Mouse (Mus musculus) liver, embryonic 15.5 days (tissue): ENCODE measurements at regions not wholly inside any gene's neighbourhood (a gene's known extent, or its start where the extent isn't known, plus 50 kb on each side); places are given as distances from the start of the nearest gene placed in this dataset.

Experiments used
- ATAC-seq: fragments of 200-750 bp; cut with Nextera tagmentation; 2 replicates; pipeline ENCODE4 v1.8.0; 2017; ENCODE audit warnings: moderate number of reproducible peaks, mild to moderate bottlenecking, moderate library complexity; ENCODE audit not compliant: insufficient read depth
- H3K27ac ChIP-seq: fragments of 300-500 bp; sonication (generic); replicated peaks from 2 replicates; pipeline ENCODE4 v1.5.1; 2015; ENCODE audit warnings: mild to moderate bottlenecking, inconsistent platforms
- H3K27me3 ChIP-seq: fragments of 300-500 bp; sonication (generic); 2 replicates; pipeline ENCODE4 v1.6.1; 2015; ENCODE audit warnings: mild to moderate bottlenecking, inconsistent platforms
- H3K36me3 ChIP-seq: fragments of 300-500 bp; sonication (generic); replicated peaks from 2 replicates; pipeline ENCODE4 v1.6.1; 2015; ENCODE audit warnings: moderate library complexity, mild to moderate bottlenecking, inconsistent platforms
- H3K4me1 ChIP-seq: fragments of 300-500 bp; sonication (generic); replicated peaks from 2 replicates; pipeline ENCODE4 v1.6.1; 2015; ENCODE audit warnings: inconsistent platforms
- H3K4me2 ChIP-seq: fragments of 300-500 bp; sonication (generic); 2 replicates; pipeline ENCODE4 v1.6.1; 2015; ENCODE audit warnings: moderate library complexity, mild to moderate bottlenecking, inconsistent platforms
- H3K4me3 ChIP-seq: fragments of 300-500 bp; sonication (generic); replicated peaks from 2 replicates; pipeline ENCODE4 v1.5.1; 2015; ENCODE audit warnings: mild to moderate bottlenecking, inconsistent platforms
- H3K9ac ChIP-seq: fragments of 300-500 bp; sonication (generic); 2 replicates; pipeline ENCODE4 v1.6.1; 2015; ENCODE audit warnings: moderate library complexity, mild to moderate bottlenecking, inconsistent platforms
- H3K9me3 ChIP-seq: fragments of 300-500 bp; sonication (generic); replicated peaks from 2 replicates; pipeline ENCODE4 v1.6.1; 2016; ENCODE audit warnings: inconsistent platforms
- WGBS: fragments of 180-500 bp; shearing (Covaris S2); methylation state at CpG from one replicate; pipeline ENCODE4 v1.1.7; 2015; ENCODE audit warnings: mixed read lengths; ENCODE audit not compliant: insufficient replicate concordance; 5-methylcytosine and 5-hydroxymethylcytosine counted together

DNA sequence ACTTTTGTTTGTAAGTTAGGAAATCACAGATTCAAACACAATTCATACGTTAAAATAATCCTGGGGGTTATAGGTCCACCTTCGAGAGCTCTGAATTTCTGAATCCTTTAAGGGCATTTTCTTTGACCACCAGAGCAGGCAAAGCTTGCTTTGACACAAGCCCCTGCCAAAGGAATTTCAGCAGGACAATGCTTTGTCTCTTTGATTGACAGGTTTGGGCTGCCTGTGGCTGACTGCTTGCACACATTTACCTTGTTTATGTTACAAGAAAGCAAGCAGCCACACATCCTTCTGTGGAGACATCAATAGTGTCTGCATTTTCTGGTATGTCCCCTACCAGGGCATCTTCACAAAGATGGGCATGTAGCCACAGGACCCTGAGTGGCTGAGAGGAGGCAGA lies 228.5 kb downstream of the Dcdc2c start:
- Histone ChIP-seq H3K27ac (no peak overlapping the region), H3K4me2 (no peak overlapping the region), H3K4me1 (no peaks in the 10 kb centered on the region), H3K4me3 (no peak overlapping the region), H3K27me3 (no peaks in the 10 kb centered on the region), H3K36me3 (no peaks in the 10 kb centered on the region), H3K9me3 (no peaks in the 10 kb centered on the region), H3K9ac (no peak overlapping the region)
- no peak for ATAC-seq
- 44% methylated on average over 2 of the region's 2 CpGs for WGBS

DNA sequence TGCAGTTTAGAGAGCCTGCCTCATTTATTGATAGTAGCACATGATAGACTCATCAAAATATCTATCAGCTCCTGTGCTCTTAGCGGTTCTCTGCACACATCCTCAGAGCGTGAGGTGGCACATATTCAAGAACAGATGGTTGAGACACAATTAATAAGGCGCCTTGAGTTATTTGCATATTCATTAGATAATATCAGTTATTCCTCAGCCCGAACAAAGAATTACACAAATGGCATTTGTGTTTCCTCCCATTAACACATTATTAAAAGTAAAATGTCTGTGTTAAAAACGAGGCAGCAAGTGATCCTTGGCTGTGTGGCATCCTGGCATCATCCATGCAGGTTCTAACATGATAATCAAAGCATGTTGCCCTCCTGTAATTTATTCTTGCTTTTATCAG lies 243.0 kb downstream of the Dcdc2c start:
- no peaks in the 10 kb centered on the region for H3K27me3 ChIP-seq
- no peaks in the 10 kb centered on the region for H3K36me3 ChIP-seq
- no peak overlapping the region for H3K27ac ChIP-seq
- WGBS = 49% methylated on average over 5 of the region's 5 CpGs
- no peak overlapping the region for H3K4me2 ChIP-seq
- no peak overlapping the region for H3K9ac ChIP-seq
- no peak for ATAC-seq
- no peaks in the 10 kb centered on the region for H3K9me3 ChIP-seq
- no peak overlapping the region for H3K4me3 ChIP-seq
- no peaks in the 10 kb centered on the region for H3K4me1 ChIP-seq

DNA sequence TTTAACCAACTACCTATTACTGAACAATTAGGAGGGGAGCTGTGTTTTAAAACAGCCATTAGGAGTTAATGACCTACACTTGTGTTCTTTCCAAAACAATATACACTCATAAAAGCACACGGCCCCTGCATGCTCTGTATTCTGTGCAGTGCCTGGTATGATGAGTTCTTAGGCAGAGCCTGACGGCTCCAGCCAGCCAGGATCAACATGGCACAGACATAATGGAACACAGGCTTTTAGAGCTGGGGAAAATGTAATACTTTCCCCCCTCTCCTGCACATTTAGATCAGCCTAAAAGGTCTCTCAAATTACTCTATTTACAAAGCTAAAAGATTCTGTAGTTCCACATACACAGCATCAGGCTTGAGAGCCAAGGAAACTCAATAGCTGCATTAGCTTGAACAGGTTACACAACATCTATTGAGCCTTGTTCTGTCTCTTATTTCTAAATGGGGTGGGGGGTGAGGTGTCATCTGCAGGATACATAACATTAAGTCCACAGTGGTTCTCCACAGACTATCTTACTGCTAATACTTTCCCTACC lies 250.1 kb downstream of the Dcdc2c start:
- no peak overlapping the region for H3K9ac ChIP-seq
- 53% methylated on average over 2 of the region's 2 CpGs for WGBS
- no peaks in the 10 kb centered on the region for H3K36me3 ChIP-seq
- ATAC-seq = no peak
- H3K9me3 ChIP-seq = no peaks in the 10 kb centered on the region
- H3K4me1 ChIP-seq = no peaks in the 10 kb centered on the region
- H3K4me3 ChIP-seq = no peak overlapping the region
- no peaks in the 10 kb centered on the region for H3K27me3 ChIP-seq
- H3K4me2 ChIP-seq = no peak overlapping the region
- H3K27ac ChIP-seq = no peak overlapping the region

DNA sequence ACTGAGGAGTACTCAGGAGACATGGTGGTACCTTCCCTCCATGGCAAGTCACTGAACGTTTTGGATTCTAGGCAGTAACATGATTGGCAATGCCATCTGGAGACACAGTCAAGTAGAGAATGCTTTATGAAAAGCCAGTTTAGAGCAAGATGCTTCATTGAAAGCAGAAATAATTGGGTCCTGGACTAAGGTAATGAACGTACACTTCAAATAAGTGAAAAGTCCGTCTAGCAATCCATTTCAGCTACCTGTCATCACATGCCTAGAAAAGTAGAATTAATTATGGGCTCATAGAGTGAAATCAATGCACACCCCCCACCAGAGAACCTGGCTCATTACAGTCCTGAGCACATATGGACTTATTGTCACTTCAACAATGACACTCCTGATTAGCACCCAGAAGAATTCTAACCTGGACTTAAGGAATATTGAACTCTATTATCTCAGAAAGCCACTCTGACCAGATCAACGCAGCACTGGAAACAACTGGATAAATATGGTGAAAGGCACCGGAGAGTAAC lies 263.8 kb downstream of the Dcdc2c start:
- Histone ChIP-seq H3K4me2 (no peak overlapping the region), H3K27ac (no peak overlapping the region), H3K9ac (no peak overlapping the region), H3K27me3 (no peaks in the 10 kb centered on the region), H3K4me1 (no peaks in the 10 kb centered on the region), H3K36me3 (no peaks in the 10 kb centered on the region), H3K4me3 (no peak overlapping the region), H3K9me3 (no peaks in the 10 kb centered on the region)
- 60% methylated on average over 5 of the region's 5 CpGs for WGBS
- ATAC-seq = no peak

DNA sequence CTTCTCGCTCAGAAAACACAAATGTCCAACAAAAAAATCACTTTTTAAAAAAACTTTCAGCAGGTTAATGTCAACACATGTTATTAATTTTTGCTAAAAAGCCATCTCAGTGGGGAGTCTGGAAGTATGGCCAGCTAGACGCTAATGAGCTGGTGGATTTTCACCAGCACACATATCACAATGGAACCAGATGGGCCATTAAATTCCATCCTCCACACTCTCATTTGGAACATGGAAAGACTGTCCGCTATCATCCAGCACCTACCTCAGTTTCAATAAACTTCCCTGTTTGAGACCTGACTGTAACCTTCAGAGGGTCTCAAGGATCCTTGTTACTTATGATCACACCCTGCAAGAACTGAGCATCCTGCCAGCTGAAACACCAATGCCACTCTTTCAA lies 296.7 kb downstream of the Dcdc2c start:
- WGBS = 65% methylated on average over 3 of the region's 3 CpGs
- no peak overlapping the region for H3K4me3 ChIP-seq
- H3K9ac ChIP-seq = no peak overlapping the region
- no peaks in the 10 kb centered on the region for H3K36me3 ChIP-seq
- no peak overlapping the region for H3K27ac ChIP-seq
- no peak for ATAC-seq
- H3K9me3 ChIP-seq = no peaks in the 10 kb centered on the region
- H3K27me3 ChIP-seq = no peaks in the 10 kb centered on the region
- no peaks in the 10 kb centered on the region for H3K4me1 ChIP-seq
- no peak overlapping the region for H3K4me2 ChIP-seq

- H3K4me1 ChIP-seq = no peaks in the 10 kb centered on the region
- no peak overlapping the region for H3K4me2 ChIP-seq
- H3K4me3 ChIP-seq = no peak overlapping the region
- no peak overlapping the region for H3K27ac ChIP-seq
- 42% methylated on average over 1 of the region's 1 CpGs for WGBS
- no peak for ATAC-seq
- no peaks in the 10 kb centered on the region for H3K9me3 ChIP-seq
- no peak overlapping the region for H3K9ac ChIP-seq
- H3K36me3 ChIP-seq = no peaks in the 10 kb centered on the region
- H3K27me3 ChIP-seq = no peaks in the 10 kb centered on the region
Measured at GRCm38 (mm10) chr12:28250526-28250925, 301.7 kb downstream of the Dcdc2c start.

GRCm38 (mm10) chr12:28248749-28249148 lies 303.4 kb downstream of the Dcdc2c start:
- Histone ChIP-seq H3K27me3 (no peaks in the 10 kb centered on the region), H3K27ac (no peak overlapping the region), H3K36me3 (no peaks in the 10 kb centered on the region), H3K4me1 (no peaks in the 10 kb centered on the region), H3K4me2 (no peak overlapping the region), H3K4me3 (no peak overlapping the region), H3K9me3 (no peaks in the 10 kb centered on the region), H3K9ac (no peak overlapping the region)
- WGBS = 45% methylated on average over 3 of the region's 3 CpGs
- ATAC-seq = no peak

GRCm38 (mm10) chr12:28248287-28248686 lies 303.9 kb downstream of the Dcdc2c start:
- ATAC-seq = no peak
- no peak overlapping the region for H3K4me3 ChIP-seq
- no peaks in the 10 kb centered on the region for H3K4me1 ChIP-seq
- H3K4me2 ChIP-seq = no peak overlapping the region
- H3K9ac ChIP-seq = no peak overlapping the region
- H3K27ac ChIP-seq = no peak overlapping the region
- H3K27me3 ChIP-seq = no peaks in the 10 kb centered on the region
- H3K9me3 ChIP-seq = no peaks in the 10 kb centered on the region
- WGBS = 81% methylated on average over 3 of the region's 3 CpGs
- no peaks in the 10 kb centered on the region for H3K36me3 ChIP-seq

- Histone ChIP-seq H3K36me3 (no peaks in the 10 kb centered on the region), H3K4me1 (no peaks in the 10 kb centered on the region), H3K27ac (no peak overlapping the region), H3K9ac (no peak overlapping the region), H3K4me2 (no peak overlapping the region), H3K27me3 (no peaks in the 10 kb centered on the region), H3K4me3 (no peak overlapping the region), H3K9me3 (no peaks in the 10 kb centered on the region)
- WGBS = 62% methylated on average over 5 of the region's 5 CpGs
- no peak for ATAC-seq
Measured at GRCm38 (mm10) chr12:28238016-28238415, 314.2 kb downstream of the Dcdc2c start.

DNA sequence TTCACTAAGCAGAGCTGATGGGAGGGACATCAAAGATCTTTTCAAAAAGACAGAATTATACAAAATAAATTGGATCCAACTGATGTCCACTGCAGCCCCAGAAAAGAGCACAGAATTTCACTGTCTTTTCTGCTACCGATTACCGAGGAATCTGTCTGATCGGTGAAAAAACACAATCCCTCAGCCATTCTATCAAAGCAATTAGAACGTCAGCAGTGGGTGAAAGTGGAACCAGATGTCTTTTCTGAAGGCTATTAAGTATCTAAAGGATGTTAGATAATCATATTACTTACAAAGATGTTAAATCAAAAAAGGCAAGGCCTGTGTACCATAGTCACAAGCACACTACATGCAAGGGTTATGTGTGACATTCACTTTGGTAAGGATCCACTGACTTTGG lies 315.2 kb downstream of the Dcdc2c start:
- H3K27me3 ChIP-seq = no peaks in the 10 kb centered on the region
- H3K4me2 ChIP-seq = no peak overlapping the region
- H3K9me3 ChIP-seq = no peaks in the 10 kb centered on the region
- ATAC-seq = no peak
- no peak overlapping the region for H3K4me3 ChIP-seq
- no peak overlapping the region for H3K27ac ChIP-seq
- no peaks in the 10 kb centered on the region for H3K4me1 ChIP-seq
- no peak overlapping the region for H3K9ac ChIP-seq
- 70% methylated on average over 4 of the region's 4 CpGs for WGBS
- H3K36me3 ChIP-seq = no peaks in the 10 kb centered on the region

- Histone ChIP-seq H3K4me2 (no peak overlapping the region), H3K27ac (no peak overlapping the region), H3K36me3 (no peaks in the 10 kb centered on the region), H3K9me3 (no peaks in the 10 kb centered on the region), H3K4me3 (no peak overlapping the region), H3K4me1 (no peaks in the 10 kb centered on the region), H3K27me3 (no peaks in the 10 kb centered on the region), H3K9ac (no peak overlapping the region)
- 57% methylated on average over 1 of the region's 1 CpGs for WGBS
- ATAC-seq = no peak
Measured at GRCm38 (mm10) chr12:28202847-28203246, 349.4 kb downstream of the Dcdc2c start.

DNA sequence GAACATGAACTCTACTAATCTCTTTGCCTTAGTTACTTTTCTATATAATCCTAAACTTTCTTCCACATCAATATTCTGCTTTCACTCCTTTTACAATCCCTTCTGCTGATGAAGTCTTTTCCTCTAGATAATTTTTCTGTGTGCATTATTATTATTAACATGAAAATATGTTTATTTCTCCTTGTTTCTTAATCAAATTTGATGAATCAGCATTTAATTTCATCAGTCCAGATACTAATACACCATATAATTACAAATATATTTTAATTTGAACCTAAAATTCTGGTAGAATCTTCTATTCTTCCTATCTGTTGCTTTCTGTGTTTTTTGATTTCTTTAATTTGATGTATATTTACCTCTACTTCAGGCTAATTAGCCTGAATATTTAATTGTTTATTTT lies 365.5 kb downstream of the Dcdc2c start:
- H3K4me3 ChIP-seq = no peak overlapping the region

More for the DNA sequence above, 365.5 kb downstream of the Dcdc2c start:
- no peak for ATAC-seq
- no peaks in the 10 kb centered on the region for H3K4me1 ChIP-seq
- no peak overlapping the region for H3K9ac ChIP-seq
- H3K36me3 ChIP-seq = no peaks in the 10 kb centered on the region
- H3K9me3 ChIP-seq = no peaks in the 10 kb centered on the region
- no peaks in the 10 kb centered on the region for H3K27me3 ChIP-seq
- no peak overlapping the region for H3K4me2 ChIP-seq
- H3K27ac ChIP-seq = no peak overlapping the region
